Mouse (Mus musculus) spleen, adult 10 weeks (tissue): Measurements from ENCODE around the gene Trim43b. TPM values are rescaled to one million over a fixed set of nuclear protein-coding genes. Genes with fewer than 3 reads are reported as not detected.

Source experiments
- polyA plus RNA-seq: library from polyadenylated mRNA; stranded (reverse); fragments of 350-450 nt; fragmentation: Illumina TruSeq; extraction: RNeasy Lipid Tissue Mini Kit (QIAGEN cat#74804); gene quantifications from one replicate; pipeline ENCODE4 v1.2.3, GENCODE M21; 2015; ENCODE audit warnings: low replicate concordance; ENCODE audit not compliant: insufficient read depth

The Trim43b gene
- polyA plus RNA-seq = 0.14 TPM

GRCm38 (mm10) chr9:89092735-89093134, at the start of gene Trim43b:
TSS of gene Trim43b (minus strand) at chr9:89092835.

Other genes starting within 250 kb of the Trim43b start
- gene Bcl2a1a, start 135.9 kb downstream of the Trim43b start, polyA plus RNA-seq = 75.0 TPM
- 229 TPM for gene Bcl2a1b, start 106.4 kb upstream of the Trim43b start, polyA plus RNA-seq
- gene Gm29094, start 106.5 kb upstream of the Trim43b start, polyA plus RNA-seq = 5.7 TPM
- 45.4 TPM for gene Mthfs, start 117.8 kb upstream of the Trim43b start, polyA plus RNA-seq